Mouse (Mus musculus) frontal cortex, postnatal 10 days (tissue): ENCODE results near the gene Entpd1.
A peak's percentile ranks its signal among the peaks of the same experiment; 100 is the strongest.
"Not testable (repeated sequence)": the region's sequence is repeated elsewhere in the genome, so short reads cannot be mapped to it uniquely, and the experiment has no call there.

Experiments
- DNase-seq, 2 experiments: peaks; one replicate each; pipeline ENCODE4 v3.0.0; 2022; ENCODE audit warnings: low spot score in 2 of 2, mixed read lengths in 1 of 2

Gene Entpd1

GRCm38 (mm10) chr19:40611830-40612506 lies at the start of gene Entpd1, which contains the start of gene Tctn3:
Entpd1 (plus strand) TSS chr19:40612366.
Tctn3 (minus strand) TSS chr19:40612233.
- peak; percentile 93 to 95 for DNase-seq

GRCm38 (mm10) chr19:40563880-40564645 lies 48.1 kb upstream of the Entpd1 start:
- no peak for DNase-seq

DNA sequence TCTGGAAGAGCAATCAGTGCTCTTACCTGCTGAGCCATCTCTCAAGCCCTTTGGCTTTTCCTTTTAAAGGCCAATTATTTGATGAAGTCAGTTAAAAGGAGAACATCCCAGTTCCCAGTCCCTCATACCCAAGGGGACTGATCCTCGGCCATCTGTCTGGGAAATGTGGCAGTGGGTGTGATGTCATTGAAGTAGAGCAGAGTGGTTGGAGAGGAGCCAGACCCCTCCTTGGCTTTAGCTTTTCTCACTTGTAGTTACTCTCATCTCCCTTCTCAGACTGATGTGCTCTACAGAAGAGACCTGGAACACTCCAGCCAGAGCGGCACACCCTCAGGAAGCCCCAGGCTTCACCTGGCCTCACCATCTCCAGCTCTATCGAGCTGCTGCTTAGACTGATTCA lies 44.5 kb upstream of the Entpd1 start:
- DNase-seq, result no peak

DNA sequence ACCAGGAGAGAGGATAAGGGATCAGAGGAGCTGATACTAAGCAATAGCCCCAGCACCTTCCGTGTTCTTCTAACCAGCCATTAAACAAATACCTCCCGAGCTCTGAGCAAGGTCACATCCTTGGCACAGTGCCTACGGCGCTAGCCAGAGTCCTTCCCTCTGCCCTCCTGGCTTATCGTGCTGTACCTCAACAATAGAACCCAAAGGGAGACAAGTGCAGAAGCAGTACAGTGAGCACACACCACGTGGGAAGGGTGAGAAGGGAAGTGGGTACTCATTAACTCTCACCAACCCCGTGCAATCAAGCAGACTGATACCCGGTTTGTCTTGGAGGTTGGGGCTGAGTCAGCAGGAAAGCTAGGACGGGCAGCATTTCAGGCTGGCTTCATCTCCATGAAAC lies 41.4 kb upstream of the Entpd1 start:
- no peak for DNase-seq

DNA sequence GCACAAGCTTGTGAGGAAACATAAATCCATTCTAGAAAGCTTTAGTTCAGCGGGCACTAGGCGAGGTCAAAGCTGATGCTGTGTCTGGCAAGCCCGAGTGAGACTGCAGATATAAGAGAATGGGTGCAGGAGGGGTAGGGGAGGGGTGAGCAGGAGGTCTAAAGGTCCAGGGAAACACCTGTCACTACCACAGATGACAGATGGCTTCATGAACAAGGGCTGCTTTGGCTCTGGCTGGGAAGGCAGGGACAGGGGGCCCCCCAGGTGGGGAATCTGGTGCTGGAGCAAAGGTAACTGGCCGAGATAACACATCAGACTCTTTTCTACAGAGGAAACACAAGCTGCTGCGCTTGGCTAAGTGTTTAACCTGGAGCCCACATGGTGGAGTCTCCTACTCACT lies 36.7 kb upstream of the Entpd1 start:
- no peak for DNase-seq

- no peak for DNase-seq
These were observed 31.3 kb upstream of the Entpd1 start for GRCm38 (mm10) chr19:40580902-40581301.

GRCm38 (mm10) chr19:40581662-40582061 lies 30.5 kb upstream of the Entpd1 start:
- no peak for DNase-seq

GRCm38 (mm10) chr19:40586908-40587307 lies 25.3 kb upstream of the Entpd1 start:
- no peak for DNase-seq

DNA sequence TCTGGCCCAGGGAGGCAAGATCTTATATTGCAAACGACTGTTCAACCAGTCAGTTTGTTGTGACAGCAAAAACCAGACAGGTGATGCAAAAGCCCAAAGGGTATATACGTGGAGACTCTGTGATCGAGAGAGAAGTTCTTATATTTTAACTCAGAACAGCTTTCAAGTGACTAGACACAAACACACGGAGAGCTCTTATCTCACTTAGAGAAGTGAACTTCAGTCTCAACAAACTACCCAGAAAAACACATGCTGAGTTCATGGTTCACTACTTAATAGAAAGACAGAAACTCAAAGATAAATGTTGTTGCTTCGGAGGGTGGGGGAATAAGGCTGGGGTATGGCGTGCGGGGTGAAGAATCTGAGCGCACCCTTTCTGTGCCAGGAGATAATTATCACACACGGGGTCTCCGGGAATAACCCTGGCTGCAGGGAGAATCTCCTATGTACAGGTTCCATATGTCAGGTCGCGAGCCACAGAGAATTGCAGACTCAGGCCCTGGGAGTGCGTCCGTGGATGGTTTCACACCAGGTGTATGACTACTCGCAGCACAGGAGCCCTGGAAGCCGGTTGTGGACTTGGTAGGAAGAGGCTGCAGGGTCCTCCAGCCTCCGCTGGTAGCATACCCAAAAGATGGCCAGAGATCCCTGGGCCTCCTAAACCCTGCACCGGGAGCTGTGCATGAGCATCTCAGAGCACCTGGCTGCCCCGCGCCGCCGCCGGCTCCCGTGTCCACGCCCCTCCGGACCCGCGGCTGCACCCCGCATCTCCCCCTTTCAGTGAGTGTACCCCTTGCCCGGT lies 24.5 kb upstream of the Entpd1 start:
- no peak for DNase-seq

DNA sequence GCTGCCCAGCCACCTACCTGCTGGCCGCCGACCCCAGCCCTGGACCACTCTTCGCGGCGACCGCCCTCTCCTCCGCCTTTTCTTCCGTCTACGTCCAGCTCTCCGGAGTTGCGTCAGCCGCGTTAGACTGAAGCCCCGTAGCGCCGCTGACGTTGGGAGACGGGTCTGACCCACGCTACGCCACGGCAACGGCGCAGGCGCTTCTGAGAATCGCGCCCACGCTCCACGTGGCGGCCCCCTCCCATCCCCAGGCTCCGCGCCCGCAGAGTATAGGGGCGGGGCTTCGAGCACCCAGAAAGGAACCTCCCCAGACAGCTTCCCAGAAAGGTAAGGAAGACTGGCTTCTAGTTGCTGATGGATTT lies 23.9 kb upstream of the Entpd1 start, which contains the start of gene Aldh18a1:
Gene Aldh18a1, minus strand, starts transcription at position 171 of the 362 bp plus-strand sequence.
- peak; percentile 86 to 92 for DNase-seq

DNA sequence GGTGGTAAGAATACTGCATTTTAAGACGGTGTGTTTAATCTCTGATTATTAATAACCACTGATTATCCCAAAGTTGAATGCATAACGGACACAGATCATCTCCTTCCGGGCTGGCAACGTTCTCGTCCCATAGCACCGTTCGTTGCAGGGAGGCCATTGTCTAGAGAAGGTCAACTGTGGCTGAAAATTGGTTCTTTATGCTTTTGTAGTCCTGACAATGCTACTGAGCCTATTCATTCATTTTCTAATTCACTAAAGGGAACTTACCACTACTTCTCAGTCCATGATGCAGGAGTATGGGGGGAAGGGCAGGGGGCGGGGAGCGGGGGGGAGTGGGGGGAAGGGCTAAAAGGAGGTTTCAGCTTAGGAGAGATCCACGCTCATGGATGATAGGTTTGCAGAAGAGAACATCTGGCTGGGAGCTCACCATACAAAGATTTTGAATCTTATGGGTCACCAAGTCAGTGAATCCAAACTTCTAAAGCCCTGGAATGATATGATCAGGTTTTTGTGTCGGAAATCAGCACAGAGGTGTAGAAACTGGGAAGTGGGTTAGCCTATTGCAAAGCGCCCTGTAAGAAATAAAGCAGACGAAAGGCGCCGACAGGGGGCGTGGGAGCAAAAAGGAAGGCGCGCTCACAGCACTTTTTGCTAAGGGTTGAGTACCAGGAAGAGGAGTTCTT lies 23.2 kb upstream of the Entpd1 start:
- DNase-seq, result peak; percentile 73 to 85

DNA sequence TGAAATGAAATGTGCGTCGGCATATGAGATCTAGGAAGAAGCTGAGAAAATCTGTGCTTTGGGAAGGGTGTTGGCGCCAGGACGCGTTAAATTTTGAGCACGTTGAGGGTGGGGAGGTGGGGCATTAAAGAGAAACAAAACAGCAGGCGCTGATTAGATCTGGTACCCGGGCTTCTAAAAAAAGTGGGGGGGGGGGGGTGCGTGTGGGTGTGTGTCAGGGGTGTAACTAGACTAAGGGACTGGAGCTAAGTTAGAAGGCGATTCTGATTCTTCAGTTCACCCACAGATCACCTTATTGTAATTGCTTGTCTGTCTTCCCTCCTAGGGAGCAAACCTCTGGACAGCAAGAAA lies 22.7 kb upstream of the Entpd1 start:
- no peak for DNase-seq

DNA sequence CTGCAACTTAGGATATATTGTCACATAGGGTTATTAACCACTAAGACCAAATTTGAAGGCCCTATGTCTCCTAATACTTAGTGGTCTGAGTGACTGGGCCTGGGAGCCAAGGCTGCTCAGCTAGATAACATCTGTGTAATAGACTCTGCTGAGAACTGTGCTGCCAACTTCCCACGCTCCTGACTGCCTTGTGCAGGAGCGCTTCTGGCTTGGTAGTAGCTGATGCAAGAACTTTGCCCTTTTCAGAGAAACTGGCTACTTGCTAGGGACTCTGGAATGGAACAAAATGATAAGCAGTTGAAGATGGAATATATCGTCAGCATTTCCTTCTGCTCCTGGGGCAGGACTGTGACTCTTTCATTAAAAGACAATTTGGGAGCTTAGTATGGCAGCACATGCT lies 16.9 kb upstream of the Entpd1 start:
- DNase-seq, result no peak

- DNase-seq, result no peak
These were observed 16.3 kb upstream of the Entpd1 start for GRCm38 (mm10) chr19:40595831-40596230.

DNA sequence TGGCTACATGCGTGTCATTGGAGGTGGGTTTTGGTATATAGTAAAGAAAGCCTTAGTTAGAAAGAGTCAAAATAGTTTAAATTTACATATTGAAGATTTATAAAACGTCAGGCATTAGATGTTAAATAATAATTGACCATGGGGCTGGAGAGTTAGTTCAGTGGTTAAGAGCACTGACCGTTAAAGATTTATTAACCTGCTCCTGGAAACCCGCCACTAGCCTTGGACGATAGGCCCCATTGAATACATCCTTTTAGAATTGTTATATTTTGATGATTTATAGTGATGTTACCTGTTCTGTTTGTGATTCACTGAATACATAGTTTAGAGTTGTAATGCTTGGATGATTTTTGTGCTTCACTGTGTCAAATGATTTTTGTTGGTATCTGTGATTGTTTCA lies 11.3 kb upstream of the Entpd1 start:
- not testable (repeated sequence) for DNase-seq

DNA sequence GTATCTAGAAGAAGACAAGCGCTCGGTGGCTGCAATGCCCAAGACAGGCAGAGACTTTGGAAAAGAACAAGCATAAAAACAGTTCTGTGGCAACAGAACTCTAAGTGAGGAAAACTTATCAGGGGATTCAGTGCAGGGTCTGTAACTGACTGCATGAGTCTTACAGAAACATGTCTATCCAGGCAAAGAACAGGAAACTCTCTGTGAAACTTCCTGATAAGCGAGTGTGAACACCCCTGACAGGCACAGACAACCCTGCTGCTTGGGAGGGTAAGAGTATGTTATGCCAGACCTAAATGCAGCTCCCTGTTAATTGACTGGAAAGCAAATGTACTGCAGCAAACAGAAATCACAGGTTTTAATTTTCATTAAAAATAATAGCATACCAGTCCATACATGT lies 10.3 kb upstream of the Entpd1 start:
- DNase-seq, result no peak

DNA sequence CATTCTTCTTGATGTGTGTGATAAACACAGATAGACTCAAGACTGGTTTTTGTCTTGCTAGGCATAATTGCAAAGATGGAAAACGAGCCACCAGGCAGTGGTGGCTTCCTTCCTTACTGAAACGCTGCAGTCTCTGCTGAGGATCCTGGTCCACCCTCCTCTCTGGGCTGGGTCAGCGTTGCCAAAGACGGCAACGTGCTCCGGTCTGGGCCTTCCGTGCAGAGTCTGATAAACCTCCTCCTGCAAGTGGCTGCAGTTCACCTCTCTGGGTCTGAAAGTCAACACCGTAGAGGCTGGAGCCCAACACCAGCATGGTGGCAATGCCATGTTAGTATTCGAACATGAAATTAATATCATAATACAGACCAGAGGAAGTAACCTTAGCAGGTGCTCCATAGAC lies 7.0 kb upstream of the Entpd1 start:
- no peak for DNase-seq

DNA sequence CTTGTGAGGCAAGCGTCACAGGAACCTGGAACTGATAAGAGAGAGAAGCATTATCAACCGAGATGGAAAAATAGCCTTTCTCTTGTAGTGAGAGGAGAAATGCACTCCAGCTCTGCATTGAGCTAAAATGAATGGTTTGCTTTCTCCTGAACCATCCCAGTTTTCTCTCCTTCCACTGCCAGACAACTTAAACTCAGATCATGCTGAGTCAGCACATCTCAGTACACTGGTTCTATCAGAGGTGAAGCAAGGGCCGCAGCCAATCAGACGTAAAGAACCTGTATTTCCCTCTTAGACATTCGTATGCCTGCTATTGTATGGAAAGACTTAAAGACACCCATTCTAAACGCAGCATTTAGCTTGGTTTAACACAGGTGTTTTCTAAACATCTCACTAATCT lies 4.5 kb upstream of the Entpd1 start:
- DNase-seq, result no peak

- no peak for DNase-seq
These were observed 2.6 kb downstream of the Entpd1 start for GRCm38 (mm10) chr19:40614811-40615210.

- DNase-seq, result no peak
These were observed 3.9 kb downstream of the Entpd1 start for GRCm38 (mm10) chr19:40616021-40616420.

DNA sequence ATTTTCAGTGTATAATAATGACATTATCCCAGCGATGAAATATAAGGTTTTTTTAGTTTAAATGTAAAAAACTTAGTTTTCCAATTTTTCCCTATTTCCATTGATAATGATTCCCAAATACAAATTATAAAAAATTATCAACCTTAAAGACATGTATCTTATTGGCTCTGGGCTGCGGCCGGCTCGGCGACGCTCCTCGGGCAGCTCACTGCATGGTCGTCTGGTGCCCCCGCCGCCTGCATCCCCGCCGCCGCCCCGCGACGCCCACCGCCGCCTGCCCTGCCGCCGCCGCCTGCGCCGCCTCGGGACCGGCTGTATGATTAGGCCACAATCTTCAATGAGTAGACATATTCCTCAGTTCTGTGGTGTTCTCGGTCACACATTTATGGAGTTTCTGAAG lies 9.4 kb downstream of the Entpd1 start:
- DNase-seq, result not testable (repeated sequence)

DNA sequence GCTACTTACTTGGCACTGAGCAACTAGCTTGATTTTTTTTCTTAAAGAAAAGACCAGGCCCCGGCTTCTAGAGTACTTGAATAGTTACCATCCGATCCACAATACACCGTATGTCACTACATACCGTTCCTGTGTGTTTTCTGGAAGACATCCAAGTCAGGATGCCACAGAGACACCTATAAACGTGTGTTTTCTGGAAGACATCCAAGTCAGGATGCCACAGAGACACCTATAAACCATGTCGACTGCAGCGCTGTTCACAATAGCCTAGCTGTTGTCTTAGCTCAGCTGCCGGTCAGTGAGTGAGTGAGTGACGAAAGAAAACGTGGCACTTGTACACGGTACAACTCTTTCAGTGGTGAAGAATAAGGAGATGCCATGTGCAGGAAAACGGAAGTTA lies 13.8 kb downstream of the Entpd1 start:
- no peak for DNase-seq
